Mouse (Mus musculus): ENCODE data around the gene Cd200r3. TPM values are rescaled to one million over a fixed set of nuclear protein-coding genes. Genes with fewer than 3 reads are reported as not detected.

Cd200r3 gene
- 0.38 and 0.68 TPM in 2 replicates for polyA plus RNA-seq (2012; rRNA removed)
- 0.98 and 1.2 TPM in 2 replicates for polyA plus RNA-seq (2014; fragmentation: Nextera tagmentation; extraction: Ambion mirVana)

DNA sequence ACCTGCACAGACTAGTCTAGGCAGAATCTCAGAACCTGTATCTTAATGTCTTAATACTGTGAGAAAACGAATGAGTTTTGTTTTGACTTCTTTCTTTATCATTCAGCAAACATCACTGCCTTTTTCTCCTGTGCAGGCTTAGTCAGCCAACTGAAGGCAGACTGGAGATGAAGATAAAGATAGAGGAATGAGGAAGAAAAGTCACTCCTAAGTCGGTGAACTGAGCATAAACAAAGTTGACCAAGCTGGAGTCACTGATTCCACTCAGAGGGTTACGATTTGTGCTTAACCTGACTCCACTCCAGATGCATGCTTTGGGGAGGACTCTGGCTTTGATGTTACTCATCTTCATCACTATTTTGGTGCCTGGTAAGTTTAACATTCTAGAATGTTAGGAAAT, at the start of gene Cd200r3:
TSS of gene Cd200r3 (plus strand) at position 211 of the 400 bp plus-strand sequence.
- DNase-seq (ENCODE audit: low read depth in 3 of 3, low spot score in 3 of 3) (no peak), ATAC-seq (ENCODE audit: insufficient read depth) (no peak)
- Histone ChIP-seq H3K9me3 (ENCODE audit: control insufficient read depth, low read length) (no peaks in the 10 kb centered on the region), H3K4me2 (ENCODE audit: low read depth) (no peak within 1 kb of the TSS), H3K4me3 (ENCODE audit: insufficient read depth in 1 of 2, low read depth in 2 of 2, low read length in 2 of 2) (no peak within 1 kb of the TSS), H3K27ac (no peak within 1 kb of the TSS), H3K4me1 (replicated peaks; ENCODE audit: control insufficient read depth in 2 of 2, insufficient read depth in 2 of 2, low read length in 1 of 2) (no peaks in the 10 kb centered on the region), H3K36me3 (replicated peaks; ENCODE audit: control insufficient read depth, insufficient read depth, low read depth) (no peaks in the 10 kb centered on the region), H3K27me3 (ENCODE audit: control insufficient read depth, insufficient read depth, low read length) (no peaks in the 10 kb centered on the region), H3K9ac (replicated peaks) (no peak within 1 kb of the TSS)
- 13% methylated on average over 3 of the region's 3 CpGs for WGBS (ENCODE audit: insufficient replicate concordance)
- no peak for TF ChIP-seq EP300 (IDR thresholded peaks at IDR 0.05; ENCODE audit: low read depth)
- no peak for TF ChIP-seq CTCF (IDR thresholded peaks at IDR 0.05; ENCODE audit: low read depth)

DNA sequence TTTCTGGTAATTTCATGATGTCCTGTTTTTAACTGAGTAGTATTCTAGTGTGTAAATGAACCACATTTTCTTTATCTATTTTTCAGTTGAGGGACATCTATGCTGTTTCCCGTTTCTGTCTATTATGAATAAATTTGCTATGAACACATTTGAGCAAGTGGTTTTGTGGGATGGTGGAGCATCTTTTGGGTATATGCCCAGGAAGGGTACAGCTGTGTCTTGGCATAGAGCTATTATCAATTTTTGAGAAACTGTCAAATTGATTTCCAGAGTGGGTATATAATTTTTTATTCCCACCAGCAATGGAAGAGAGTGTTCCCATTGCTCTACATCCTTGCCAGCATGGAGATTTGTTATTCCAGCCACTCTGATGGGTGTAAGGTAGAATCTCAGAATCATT, 11.5 kb upstream of the Cd200r3 start:
- no peak overlapping the region for H3K27ac ChIP-seq
- H3K4me2 ChIP-seq (ENCODE audit: low read depth) = no peak overlapping the region
- H3K9me3 ChIP-seq (ENCODE audit: control insufficient read depth, low read length) = no peaks in the 10 kb centered on the region
- H3K9ac ChIP-seq (replicated peaks) = no peak overlapping the region
- DNase-seq (ENCODE audit: low read depth in 3 of 3, low spot score in 3 of 3) = no peak
- H3K27me3 ChIP-seq (ENCODE audit: control insufficient read depth, insufficient read depth, low read length) = no peaks in the 10 kb centered on the region
- WGBS (ENCODE audit: insufficient replicate concordance) = 50% methylated on average over 1 of the region's 1 CpGs
- H3K4me3 ChIP-seq (ENCODE audit: insufficient read depth in 1 of 2, low read depth in 2 of 2, low read length in 2 of 2) = no peak overlapping the region
- H3K36me3 ChIP-seq (replicated peaks; ENCODE audit: control insufficient read depth, insufficient read depth, low read depth) = no peaks in the 10 kb centered on the region
- H3K4me1 ChIP-seq (replicated peaks; ENCODE audit: control insufficient read depth in 2 of 2, insufficient read depth in 2 of 2, low read length in 1 of 2) = no peaks in the 10 kb centered on the region
- TF ChIP-seq CTCF (IDR thresholded peaks at IDR 0.05; ENCODE audit: low read depth) = no peak
- ATAC-seq (ENCODE audit: insufficient read depth) = no peak

DNA sequence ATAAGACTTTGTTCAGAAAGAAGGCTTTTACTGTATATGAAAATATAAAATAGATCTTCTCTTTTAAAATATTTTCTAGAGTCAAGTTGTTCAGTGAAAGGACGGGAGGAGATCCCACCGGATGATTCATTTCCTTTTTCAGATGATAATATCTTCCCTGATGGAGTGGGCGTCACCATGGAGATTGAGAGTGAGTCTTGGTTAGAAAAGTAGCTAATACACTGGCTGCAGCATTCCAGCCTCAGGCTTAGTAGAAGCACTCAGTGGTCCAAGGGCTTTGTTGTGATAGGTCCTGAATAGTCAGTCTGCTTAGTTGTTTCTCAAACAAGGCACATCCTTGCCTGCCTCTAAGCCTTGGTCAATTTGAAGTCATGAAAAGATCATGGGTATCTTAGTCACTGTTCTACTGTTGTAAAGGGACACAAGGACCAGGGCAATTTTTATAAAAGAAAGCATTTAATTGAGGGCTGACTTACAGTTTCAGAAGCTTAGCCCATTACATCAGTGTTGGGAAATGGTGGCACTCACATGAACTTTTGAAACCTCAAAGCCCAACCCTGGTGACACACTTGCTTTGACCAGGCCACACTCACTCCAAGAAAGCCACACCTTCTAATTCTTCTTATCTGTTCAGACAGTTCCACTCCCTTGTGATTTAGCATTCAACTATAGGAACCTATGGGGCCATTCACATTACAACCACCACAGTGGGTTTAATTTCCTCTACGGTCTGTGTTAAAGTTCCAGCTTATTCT, 8.1 kb downstream of the Cd200r3 start:
- ATAC-seq (ENCODE audit: insufficient read depth) = no peak
- WGBS (ENCODE audit: insufficient replicate concordance) = 25% methylated on average over 4 of the region's 4 CpGs

DNA sequence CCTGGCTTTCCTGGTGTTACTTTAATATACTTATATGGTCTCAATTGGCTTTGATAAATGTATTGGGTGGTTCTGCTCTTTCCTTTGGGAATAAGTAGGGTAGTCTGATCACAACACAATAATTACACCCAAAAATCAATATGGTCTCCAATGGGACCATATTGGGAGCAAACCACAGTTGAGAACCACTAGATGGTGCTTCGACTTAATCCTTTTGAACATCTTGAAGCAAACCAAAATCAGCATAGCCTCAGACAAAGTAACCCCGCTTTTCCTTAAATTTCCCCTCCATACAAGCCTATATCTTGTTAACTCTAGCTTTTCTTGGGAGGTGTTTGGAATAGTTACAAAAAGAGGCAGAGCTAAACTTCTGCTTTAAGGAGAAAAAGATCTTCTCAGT, 18.8 kb downstream of the Cd200r3 start:
- DNase-seq (ENCODE audit: low read depth in 3 of 3, low spot score in 3 of 3) = no peak
- Histone ChIP-seq H3K36me3 (replicated peaks; ENCODE audit: control insufficient read depth, insufficient read depth, low read depth) (no peaks in the 10 kb centered on the region), H3K9me3 (ENCODE audit: control insufficient read depth, low read length) (no peaks in the 10 kb centered on the region), H3K9ac (replicated peaks) (no peak overlapping the region), H3K4me3 (ENCODE audit: insufficient read depth in 1 of 2, low read depth in 2 of 2, low read length in 2 of 2) (no peak overlapping the region), H3K27ac (no peak overlapping the region), H3K4me2 (ENCODE audit: low read depth) (no peak overlapping the region), H3K4me1 (replicated peaks; ENCODE audit: control insufficient read depth in 2 of 2, insufficient read depth in 2 of 2, low read length in 1 of 2) (peaks cover 0 to 18% of the 10 kb centered on the region in 2 experiments; a peak in 2 of 4 replicates), H3K27me3 (ENCODE audit: control insufficient read depth, insufficient read depth, low read length) (no peaks in the 10 kb centered on the region)
- no peak for ATAC-seq (ENCODE audit: insufficient read depth)
- WGBS (ENCODE audit: insufficient replicate concordance) = 33% methylated on average over 2 of the region's 2 CpGs
- TF ChIP-seq EP300 (IDR thresholded peaks at IDR 0.05; ENCODE audit: low read depth) = no peak
- no peak for TF ChIP-seq CTCF (IDR thresholded peaks at IDR 0.05; ENCODE audit: low read depth)

More for the DNA sequence above, 8.1 kb downstream of the Cd200r3 start:
- no peaks in the 10 kb centered on the region for H3K36me3 ChIP-seq (replicated peaks; ENCODE audit: control insufficient read depth, insufficient read depth, low read depth)
- peaks cover 3 to 4% of the 10 kb centered on the region in 2 experiments; a peak in 3 of 4 replicates for H3K4me1 ChIP-seq (replicated peaks; ENCODE audit: control insufficient read depth in 2 of 2, insufficient read depth in 2 of 2, low read length in 1 of 2)
- no peak overlapping the region for H3K27ac ChIP-seq
- no peaks in the 10 kb centered on the region for H3K27me3 ChIP-seq (ENCODE audit: control insufficient read depth, insufficient read depth, low read length)
- no peak overlapping the region for H3K9ac ChIP-seq (replicated peaks)
- H3K4me2 ChIP-seq (ENCODE audit: low read depth) = no peak overlapping the region
- TF ChIP-seq EP300 (IDR thresholded peaks at IDR 0.05; ENCODE audit: low read depth) (no peak), CTCF (IDR thresholded peaks at IDR 0.05; ENCODE audit: low read depth) (no peak)
- no peak overlapping the region for H3K4me3 ChIP-seq (ENCODE audit: insufficient read depth in 1 of 2, low read depth in 2 of 2, low read length in 2 of 2)
- H3K9me3 ChIP-seq (ENCODE audit: control insufficient read depth, low read length) = no peaks in the 10 kb centered on the region
- DNase-seq (ENCODE audit: low read depth in 3 of 3, low spot score in 3 of 3) = no peak

DNA sequence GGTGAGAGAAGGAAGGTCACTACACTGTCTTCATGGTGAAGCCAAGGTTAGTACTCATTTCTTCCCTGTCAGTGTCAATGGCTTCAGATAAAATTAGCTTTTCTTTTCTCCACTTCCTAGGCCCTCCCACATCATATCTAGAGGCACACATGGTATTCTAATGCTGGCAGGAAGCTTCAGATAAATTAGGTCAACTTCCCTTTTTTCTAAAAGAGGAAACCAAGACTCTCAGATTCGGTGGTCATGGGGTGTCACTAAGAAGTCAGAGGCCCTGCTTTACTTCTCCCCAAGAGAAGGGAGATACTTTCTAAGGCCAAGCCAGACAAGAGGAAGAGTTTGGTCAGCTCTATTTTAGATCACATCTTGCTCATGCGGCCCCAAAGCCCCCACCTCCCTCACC, 19.3 kb downstream of the Cd200r3 start:
- peaks cover 0 to 18% of the 10 kb centered on the region in 2 experiments; a peak in 2 of 4 replicates for H3K4me1 ChIP-seq (replicated peaks; ENCODE audit: control insufficient read depth in 2 of 2, insufficient read depth in 2 of 2, low read length in 1 of 2)
- TF ChIP-seq EP300 (IDR thresholded peaks at IDR 0.05; ENCODE audit: low read depth) = peak; percentile 47
- TF ChIP-seq CTCF (IDR thresholded peaks at IDR 0.05; ENCODE audit: low read depth) = no peak
- peak; percentile 48; the same call in 1 of the 2 replicates for ATAC-seq (ENCODE audit: insufficient read depth)
- no peaks in the 10 kb centered on the region for H3K36me3 ChIP-seq (replicated peaks; ENCODE audit: control insufficient read depth, insufficient read depth, low read depth)
- no peak overlapping the region for H3K9ac ChIP-seq (replicated peaks)
- peak; percentile 14 to 39 (median 17) for DNase-seq (ENCODE audit: low read depth in 3 of 3, low spot score in 3 of 3)
- WGBS (ENCODE audit: insufficient replicate concordance) = 12% methylated on average over 2 of the region's 2 CpGs
- no peak overlapping the region for H3K4me3 ChIP-seq (ENCODE audit: insufficient read depth in 1 of 2, low read depth in 2 of 2, low read length in 2 of 2)
- no peak overlapping the region for H3K4me2 ChIP-seq (ENCODE audit: low read depth)
- H3K27ac ChIP-seq = no peak overlapping the region
- no peaks in the 10 kb centered on the region for H3K27me3 ChIP-seq (ENCODE audit: control insufficient read depth, insufficient read depth, low read length)
- no peaks in the 10 kb centered on the region for H3K9me3 ChIP-seq (ENCODE audit: control insufficient read depth, low read length)

All from liver, embryonic 14.5 days (tissue).